Mouse (Mus musculus) ES-E14 (cell line): ENCODE measurements at regions not wholly inside any gene's neighbourhood (a gene's known extent, or its start where the extent isn't known, plus 50 kb on each side); places are given as distances from the start of the nearest gene placed in this dataset.

Source experiments
- DNase-seq: peaks from one replicate; pipeline ENCODE4 v3.0.0-alpha.2; 2013; ENCODE audit warnings: low read depth, low spot score
- H3K27ac ChIP-seq: 2 replicates; pipeline ENCODE4 v1.5.1; 2012; ENCODE audit warnings: low read depth, mild to moderate bottlenecking, low read length, moderate library complexity, mixed read lengths; ENCODE audit not compliant: poor library complexity, insufficient read depth, severe bottlenecking
- H3K36me3 ChIP-seq: 2 replicates; pipeline ENCODE4 v1.6.1; 2012; ENCODE audit warnings: mild to moderate bottlenecking, low read length, moderate library complexity, mixed read lengths; ENCODE audit not compliant: control insufficient read depth, poor library complexity, insufficient read depth, severe bottlenecking
- H3K4me1 ChIP-seq, 2 experiments: fragments of 150-350 bp in 1 of 2; sonication (generic) in 1 of 2; 2 replicates each; pipeline ENCODE4 v1.6.1; 2012; ENCODE audit warnings: low read length in 2 of 2, mild to moderate bottlenecking in 1 of 2, mixed read lengths in 1 of 2; ENCODE audit not compliant: control insufficient read depth in 2 of 2, insufficient read depth in 2 of 2, poor library complexity in 1 of 2
- H3K4me3 ChIP-seq, 2 experiments: fragments of 150-350 bp in 1 of 2; sonication (generic) in 1 of 2; 2 replicates each; pipeline ENCODE4 v1.5.1; 2012; ENCODE audit warnings: low read length in 2 of 2, low read depth in 1 of 2, mild to moderate bottlenecking in 1 of 2, mixed read lengths in 1 of 2; ENCODE audit not compliant: insufficient read depth in 1 of 2, poor library complexity in 1 of 2, severe bottlenecking in 1 of 2
- H3K9ac ChIP-seq: 2 replicates; pipeline ENCODE4 v1.6.1; 2012; ENCODE audit warnings: low read depth, mild to moderate bottlenecking, low read length, mixed read lengths; ENCODE audit not compliant: poor library complexity, insufficient read depth, severe bottlenecking
- H3K9me3 ChIP-seq: fragments of 150-350 bp; sonication (generic); 2 replicates; pipeline ENCODE4 v1.6.1; 2012; ENCODE audit warnings: low read depth, mild to moderate bottlenecking, low read length; ENCODE audit not compliant: control insufficient read depth, insufficient read depth
- CHD2 ChIP-seq: IDR thresholded peaks from 2 replicates; pipeline ENCODE4 v1.6.1; 2014; ENCODE audit warnings: mild to moderate bottlenecking, low read depth, low read length, inconsistent platforms
- HCFC1 ChIP-seq: IDR thresholded peaks from 2 replicates; pipeline ENCODE4 v1.6.1; 2012; ENCODE audit warnings: low read length, inconsistent platforms, borderline replicate concordance; ENCODE audit not compliant: insufficient read depth
- MAFK ChIP-seq: IDR thresholded peaks from 2 replicates; pipeline ENCODE4 v1.6.1; 2014; ENCODE audit warnings: mild to moderate bottlenecking, low read depth, low read length, inconsistent platforms; ENCODE audit not compliant: insufficient read depth
- ZC3H11A ChIP-seq: IDR thresholded peaks from 2 replicates; pipeline ENCODE4 v1.6.1; 2012; ENCODE audit warnings: low read depth, mild to moderate bottlenecking, inconsistent platforms, low read length, borderline replicate concordance
- ZNF384 ChIP-seq: IDR thresholded peaks from 2 replicates; pipeline ENCODE4 v1.6.1; 2012; ENCODE audit warnings: low read depth, low read length, inconsistent platforms
- in situ Hi-C, 2 experiments: fragments of 600-800 bp; cut with MboI; formaldehyde crosslinking; loops; one replicate each; pipeline ENCODE4 v1.15.1; 2025; ENCODE audit warnings: low sequenced_read_pairs in 2 of 2, inconsistent platforms in 1 of 2; ENCODE audit not compliant: unreplicated experiment in 2 of 2

DNA sequence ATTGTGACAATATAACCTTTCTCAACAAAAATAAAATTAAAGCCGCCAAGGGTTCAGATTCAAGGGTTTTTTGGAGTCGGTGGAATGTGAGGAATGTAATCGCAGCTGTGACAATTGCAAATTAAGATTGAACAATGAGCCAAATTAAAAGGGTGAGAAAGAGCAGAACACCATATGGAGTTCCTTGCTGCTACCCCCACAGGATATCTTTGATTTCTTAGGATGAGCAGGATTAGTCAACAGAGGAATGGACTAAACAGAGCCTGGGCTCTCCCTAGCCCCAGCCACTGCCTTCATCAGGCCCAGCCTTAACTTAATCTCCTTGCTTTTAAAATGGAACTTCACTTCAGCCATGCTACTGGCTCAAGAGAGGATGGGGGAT is 121.3 kb downstream of the Mat2b start:
- no peaks in the 10 kb centered on the region for H3K9me3 ChIP-seq
- H3K9ac ChIP-seq: no peak overlapping the region
- H3K36me3 ChIP-seq: no peaks in the 10 kb centered on the region
- TF ChIP-seq HCFC1 (no peak), MAFK (no peak), ZC3H11A (no peak), CHD2 (no peak), ZNF384 (no peak)
- no peak overlapping the region for H3K4me3 ChIP-seq
- DNase-seq: no peak
- H3K4me1 ChIP-seq: no peaks in the 10 kb centered on the region
- in situ Hi-C loops: no loop called here
- H3K27ac ChIP-seq: no peak overlapping the region

DNA sequence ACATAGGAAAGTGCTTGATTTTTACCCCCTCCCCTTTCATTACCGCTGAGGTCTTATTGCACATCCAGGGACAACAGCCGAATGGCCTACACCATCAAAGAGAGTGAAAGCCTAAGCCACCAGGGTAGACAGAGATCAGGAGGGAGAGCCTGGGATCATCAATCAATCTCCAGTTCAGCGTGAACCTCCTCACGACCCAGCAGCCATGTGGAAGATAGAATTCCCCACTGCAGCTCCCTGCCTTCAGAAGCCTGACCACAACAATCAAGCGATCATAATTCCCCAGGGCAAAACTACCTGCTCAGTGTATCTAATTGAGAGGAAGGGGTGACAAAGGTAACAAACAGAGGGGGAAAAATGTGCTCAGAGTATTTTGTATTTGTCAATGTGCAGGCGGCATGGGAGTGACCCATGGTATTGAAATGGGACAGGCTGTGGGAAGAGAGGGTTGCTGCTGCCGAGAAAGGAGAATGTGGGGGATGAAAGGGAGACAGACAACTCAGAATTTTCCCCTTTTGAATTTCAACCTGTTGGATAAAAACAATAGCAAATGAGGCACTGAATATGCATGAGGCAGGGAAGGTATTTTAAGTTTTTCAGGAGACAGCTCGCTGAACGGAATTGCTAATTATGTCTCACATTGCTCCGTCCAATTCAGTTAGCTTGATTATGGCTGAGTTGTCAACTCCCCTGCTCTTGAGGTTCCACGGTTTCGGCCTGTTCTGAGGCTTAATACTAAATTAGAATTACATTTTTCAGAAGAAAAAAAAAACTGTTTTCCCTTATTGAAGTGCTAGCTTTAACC is 121.8 kb downstream of the Mat2b start:
- no peak overlapping the region for H3K9ac ChIP-seq
- no peaks in the 10 kb centered on the region for H3K9me3 ChIP-seq
- TF ChIP-seq HCFC1: no peak
- no peak for TF ChIP-seq CHD2
- TF ChIP-seq ZC3H11A: no peak
- TF ChIP-seq MAFK: no peak
- no peak for TF ChIP-seq ZNF384
- H3K36me3 ChIP-seq: no peaks in the 10 kb centered on the region
- H3K27ac ChIP-seq: no peak overlapping the region
- in situ Hi-C loops: no loop called here
- no peak for DNase-seq
- H3K4me3 ChIP-seq: no peak overlapping the region
- H3K4me1 ChIP-seq: no peaks in the 10 kb centered on the region

DNA sequence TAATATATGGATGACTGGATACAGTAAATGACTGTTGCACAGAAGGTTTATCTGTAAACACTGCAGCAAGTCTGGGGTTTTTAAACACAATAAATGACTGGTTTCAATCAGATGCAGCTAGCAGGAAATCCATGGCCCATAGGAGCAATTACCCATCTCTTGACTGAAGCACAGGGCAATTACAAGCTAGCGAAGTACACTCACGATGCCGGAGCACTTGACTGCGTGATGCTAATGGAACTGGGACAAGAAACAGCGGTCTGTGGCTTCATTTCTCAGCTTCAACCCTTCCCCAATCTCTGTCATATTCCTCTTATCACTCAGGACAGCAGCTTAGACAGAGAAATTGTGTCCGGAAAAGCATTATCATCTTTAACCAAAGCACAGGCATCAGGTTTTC is 132.1 kb downstream of the Mat2b start:
- DNase-seq: no peak
- no peaks in the 10 kb centered on the region for H3K36me3 ChIP-seq
- TF ChIP-seq ZC3H11A (no peak), ZNF384 (no peak), MAFK (no peak), CHD2 (no peak), HCFC1 (no peak)
- no peak overlapping the region for H3K27ac ChIP-seq
- no peak overlapping the region for H3K9ac ChIP-seq
- H3K4me3 ChIP-seq: no peak overlapping the region
- H3K9me3 ChIP-seq: no peaks in the 10 kb centered on the region
- no peaks in the 10 kb centered on the region for H3K4me1 ChIP-seq
- in situ Hi-C loops: no loop called here

DNA sequence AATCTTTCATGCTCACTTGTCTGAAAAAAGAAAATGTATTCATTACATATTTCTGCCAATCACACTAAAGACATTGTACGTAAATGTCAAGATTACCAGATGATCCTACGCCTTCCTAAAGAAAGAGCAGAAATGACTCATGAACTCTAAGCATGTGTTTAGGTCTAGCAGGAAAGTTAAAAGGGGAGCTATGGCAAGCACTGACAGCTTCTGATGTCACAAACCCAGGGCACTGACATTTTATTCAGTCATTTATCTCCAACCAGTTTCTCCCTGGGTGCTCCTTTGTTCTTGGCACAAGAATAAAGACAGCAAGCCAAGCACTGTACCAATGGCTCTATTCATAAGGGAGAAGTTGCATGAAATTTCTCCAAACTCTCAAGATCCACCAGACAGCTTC is 133.0 kb downstream of the Mat2b start:
- Histone ChIP-seq H3K27ac (no peak overlapping the region), H3K36me3 (no peaks in the 10 kb centered on the region), H3K4me1 (no peaks in the 10 kb centered on the region), H3K9ac (no peak overlapping the region), H3K9me3 (no peaks in the 10 kb centered on the region), H3K4me3 (no peak overlapping the region)
- TF ChIP-seq MAFK (no peak), HCFC1 (no peak), ZC3H11A (no peak), CHD2 (no peak), ZNF384 (no peak)
- no peak for DNase-seq
- in situ Hi-C loops: no loop called here

DNA sequence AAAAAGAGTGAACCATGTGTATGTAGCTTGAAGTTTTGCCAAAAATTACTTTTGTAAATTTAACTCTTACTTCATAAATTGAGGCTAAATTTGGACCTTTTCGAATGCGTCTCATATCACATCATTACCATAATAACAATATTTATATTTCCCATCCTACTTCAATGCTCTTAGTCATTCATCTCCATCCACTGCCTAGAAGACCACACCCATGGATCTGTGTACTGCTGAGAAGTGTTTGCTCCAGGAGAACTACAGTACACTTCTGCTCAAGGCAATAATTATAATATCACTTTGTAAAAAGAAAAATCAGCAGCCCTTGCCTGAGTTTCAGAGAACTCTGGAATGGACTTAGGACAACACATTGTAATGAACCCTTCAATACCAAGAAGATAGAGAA is 133.6 kb downstream of the Mat2b start:
- Histone ChIP-seq H3K27ac (no peak overlapping the region), H3K4me3 (no peak overlapping the region), H3K36me3 (no peaks in the 10 kb centered on the region), H3K9me3 (no peaks in the 10 kb centered on the region), H3K4me1 (no peaks in the 10 kb centered on the region), H3K9ac (no peak overlapping the region)
- DNase-seq: no peak
- TF ChIP-seq ZC3H11A: no peak
- no peak for TF ChIP-seq MAFK
- TF ChIP-seq CHD2: no peak
- no peak for TF ChIP-seq ZNF384
- TF ChIP-seq HCFC1: no peak
- in situ Hi-C loops: no loop called here
